Mouse (Mus musculus): ENCODE measurements around the gene Pef1.

GRCm38 (mm10) chr4:130164121-130164520, 61.8 kb downstream of the Pef1 start:
- TF ChIP-seq POLR2A (IDR thresholded peaks at IDR 0.05; ENCODE audit: borderline replicate concordance, low read depth, low read length), result no peak
- TF ChIP-seq CTCF (IDR thresholded peaks at IDR 0.05; ENCODE audit: low read depth, low read length), result no peak

Data from bone marrow macrophage, adult 2 months (primary cell).